Mouse (Mus musculus) CH12.LX (cell line): ENCODE data around the gene Dcst1. TPM values are rescaled to one million over a fixed set of nuclear protein-coding genes. Genes with fewer than 3 reads are reported as not detected.

Source experiments
- DNase-seq: peaks from one replicate; pipeline ENCODE4 v3.0.0-alpha.2; 2013; ENCODE audit errors: extremely low read depth
- H3K27ac ChIP-seq: 2 replicates; pipeline ENCODE4 v1.5.1; 2012; ENCODE audit warnings: low read depth, mild to moderate bottlenecking, control low read depth, moderate library complexity; ENCODE audit not compliant: insufficient read depth
- H3K27me3 ChIP-seq: replicated peaks from 2 replicates; pipeline ENCODE3; 2012; ENCODE audit warnings: inconsistent platforms
- H3K36me3 ChIP-seq, 2 experiments: replicated peaks in 1 of 2; 2 replicates each; pipeline versions ENCODE3 to v1.6.1; 2012; ENCODE audit warnings: inconsistent platforms in 1 of 2, low read length in 1 of 2, mild to moderate bottlenecking in 1 of 2, mixed read lengths in 1 of 2, moderate library complexity in 1 of 2; ENCODE audit not compliant: control insufficient read depth in 1 of 2, insufficient read depth in 1 of 2
- H3K4me1 ChIP-seq, 2 experiments: 2 replicates each; pipeline ENCODE4 v1.6.1; 2012; ENCODE audit warnings: inconsistent platforms in 1 of 2, moderate library complexity in 1 of 2; ENCODE audit not compliant: insufficient read depth in 2 of 2, control insufficient read depth in 1 of 2
- H3K4me2 ChIP-seq: 2 replicates; pipeline ENCODE4 v1.6.1; 2012; ENCODE audit warnings: low read depth, mild to moderate bottlenecking, control low read depth; ENCODE audit not compliant: poor library complexity, insufficient read depth, severe bottlenecking
- H3K4me3 ChIP-seq, 3 experiments: fragments of 150-350 bp in 1 of 3; sonication (generic) in 1 of 3; replicated peaks in 1 of 3; 2 replicates each; pipeline versions ENCODE3 to v1.5.1; 2011 to 2012; ENCODE audit warnings: low read depth in 2 of 3, low read length in 2 of 3, mild to moderate bottlenecking in 2 of 3, moderate library complexity in 2 of 3, control low read depth in 1 of 3, improper control_type of control experiment in 1 of 3, inconsistent platforms in 1 of 3, mixed read lengths in 1 of 3; ENCODE audit not compliant: poor library complexity in 1 of 3
- H3K79me2 ChIP-seq: replicated peaks from 2 replicates; pipeline ENCODE4 v1.6.1; 2012; ENCODE audit warnings: mild to moderate bottlenecking, moderate library complexity; ENCODE audit not compliant: control insufficient read depth, poor library complexity, insufficient read depth, severe bottlenecking; ENCODE audit errors: extremely low read depth
- H3K9ac ChIP-seq: 2 replicates; pipeline ENCODE4 v1.6.1; 2012; ENCODE audit warnings: low read depth, mild to moderate bottlenecking, control low read depth, moderate library complexity; ENCODE audit not compliant: insufficient read depth
- H3K9me3 ChIP-seq: replicated peaks from 2 replicates; pipeline ENCODE3; 2012; ENCODE audit warnings: low read length, inconsistent platforms, mixed read lengths
- BHLHE40 ChIP-seq: IDR thresholded peaks from 2 replicates; pipeline ENCODE4 v1.6.1; 2011; ENCODE audit warnings: mild to moderate bottlenecking, low read depth, low read length, improper control_type of control experiment
- CHD1 ChIP-seq: IDR thresholded peaks from 2 replicates; pipeline ENCODE4 v1.6.1; 2012; ENCODE audit warnings: low read depth, low read length, improper control_type of control experiment, inconsistent platforms
- CHD2 ChIP-seq: IDR thresholded peaks from 2 replicates; pipeline ENCODE4 v1.6.1; 2011; ENCODE audit warnings: low read length, improper control_type of control experiment
- CTCF ChIP-seq, 2 experiments: IDR thresholded peaks in 1 of 2; conservative IDR thresholded peaks in 1 of 2; 2 replicates each; pipeline ENCODE4 v1.5.1; 2011 to 2012; ENCODE audit warnings: low read depth in 2 of 2, low read length in 2 of 2, improper control_type of control experiment in 1 of 2, inconsistent platforms in 1 of 2, mild to moderate bottlenecking in 1 of 2, moderate library complexity in 1 of 2
- E2F4 ChIP-seq: IDR thresholded peaks from 2 replicates; pipeline ENCODE4 v1.6.1; 2011; ENCODE audit warnings: low read depth, low read length, improper control_type of control experiment; ENCODE audit not compliant: insufficient replicate concordance
- HCFC1 ChIP-seq: IDR thresholded peaks from 2 replicates; pipeline ENCODE4 v1.6.1; 2012; ENCODE audit warnings: low read depth, mild to moderate bottlenecking, inconsistent platforms, low read length, improper control_type of control experiment
- JUND ChIP-seq: conservative IDR thresholded peaks from 2 replicates; pipeline ENCODE4 v1.6.1; 2011; ENCODE audit warnings: low read depth, low read length, improper control_type of control experiment
- KAT2A ChIP-seq: IDR thresholded peaks from 2 replicates; pipeline ENCODE4 v1.6.1; 2012; ENCODE audit warnings: low read length, improper control_type of control experiment, inconsistent platforms; ENCODE audit not compliant: insufficient replicate concordance
- MAX ChIP-seq: IDR thresholded peaks from 2 replicates; pipeline ENCODE4 v1.6.1; 2011; ENCODE audit warnings: low read length, improper control_type of control experiment
- MAZ ChIP-seq: IDR thresholded peaks from 2 replicates; pipeline ENCODE4 v1.6.1; 2012; ENCODE audit warnings: low read depth, mild to moderate bottlenecking, inconsistent platforms, low read length, improper control_type of control experiment, moderate library complexity
- MEF2A ChIP-seq: IDR thresholded peaks from 2 replicates; pipeline ENCODE4 v1.6.1; 2014; ENCODE audit warnings: low read depth, mild to moderate bottlenecking, inconsistent platforms, low read length, improper control_type of control experiment, borderline replicate concordance
- MXI1 ChIP-seq: IDR thresholded peaks from 2 replicates; pipeline ENCODE4 v1.6.1; 2011; ENCODE audit warnings: mild to moderate bottlenecking, low read depth, low read length, improper control_type of control experiment
- MYC ChIP-seq: IDR thresholded peaks from 2 replicates; pipeline ENCODE4 v1.6.1; 2011; ENCODE audit warnings: low read depth, mild to moderate bottlenecking, improper control_type of control experiment, low read length
- NELFE ChIP-seq: IDR thresholded peaks from 2 replicates; pipeline ENCODE4 v1.6.1; 2011; ENCODE audit warnings: low read depth, low read length, improper control_type of control experiment
- NRF1 ChIP-seq: IDR thresholded peaks from 2 replicates; pipeline ENCODE4 v1.6.1; 2014; ENCODE audit warnings: low read depth, mild to moderate bottlenecking, inconsistent platforms, low read length, improper control_type of control experiment, moderate library complexity
- POLR2A ChIP-seq: IDR thresholded peaks from 2 replicates; pipeline ENCODE4 v1.6.1; 2011; ENCODE audit warnings: low read depth, mild to moderate bottlenecking, improper control_type of control experiment, low read length
- RCOR1 ChIP-seq: conservative IDR thresholded peaks from 2 replicates; pipeline ENCODE4 v1.6.1; 2012; ENCODE audit warnings: low read depth, mild to moderate bottlenecking, inconsistent platforms, low read length, improper control_type of control experiment
- SIN3A ChIP-seq: IDR thresholded peaks from 2 replicates; pipeline ENCODE4 v1.6.1; 2012; ENCODE audit warnings: low read length, improper control_type of control experiment, inconsistent platforms
- SMC3 ChIP-seq: IDR thresholded peaks from 2 replicates; pipeline ENCODE4 v1.6.1; 2011; ENCODE audit warnings: low read depth, low read length, improper control_type of control experiment
- TCF12 ChIP-seq: IDR thresholded peaks from 2 replicates; pipeline ENCODE4 v1.6.1; 2014; ENCODE audit warnings: low read depth, mild to moderate bottlenecking, inconsistent platforms, low read length, improper control_type of control experiment
- UBTF ChIP-seq: IDR thresholded peaks from 2 replicates; pipeline ENCODE4 v1.6.1; 2012; ENCODE audit warnings: low read depth, mild to moderate bottlenecking, inconsistent platforms, low read length, improper control_type of control experiment, moderate library complexity
- USF1 ChIP-seq: IDR thresholded peaks from 2 replicates; pipeline ENCODE4 v1.6.1; 2014; ENCODE audit warnings: low read depth, mild to moderate bottlenecking, inconsistent platforms, low read length, improper control_type of control experiment
- ZMIZ1 ChIP-seq: IDR thresholded peaks from 2 replicates; pipeline ENCODE4 v1.6.1; 2012; ENCODE audit warnings: low read depth, mild to moderate bottlenecking, inconsistent platforms, low read length, improper control_type of control experiment
- dilution Hi-C: fragments of 300-500 bp; cut with MboI; formaldehyde crosslinking; loops from 2 replicates; pipeline ENCODE4 v1.14.3; 2020; ENCODE audit warnings: low sequenced_read_pairs; ENCODE audit not compliant: extremely low pct_unique_long_range_greater_than_20kb, extremely low pct_ligation_motif_present
- in situ Hi-C: fragments of 300-500 bp; cut with MboI; formaldehyde crosslinking; loops from 3 replicates; pipeline ENCODE4 v1.14.3; 2019; ENCODE audit warnings: low sequenced_read_pairs, low pct_ligation_motif_present, low pct_unique_long_range_greater_than_20kb, mixed read lengths
- polyA plus RNA-seq: library from polyadenylated mRNA; unstranded; fragments of >175 nt; gene quantifications from 2 replicates; pipeline ENCODE4 v1.2.1, GENCODE M21; 2012; ENCODE audit warnings: low read depth; ENCODE audit not compliant: insufficient read length
- total RNA-seq, 2 experiments: library from RNA; depleted of rRNA; stranded (reverse); fragments of 300-350 nt in 1 of 2; fragments of >200 nt in 1 of 2; gene quantifications; 2 replicates each; pipeline ENCODE4 v1.2.3; 2012 to 2014

Dcst1 gene
- total and polyA plus RNA-seq, 3 experiments = 0.04 to 0.10 TPM; not detected in 1

DNA sequence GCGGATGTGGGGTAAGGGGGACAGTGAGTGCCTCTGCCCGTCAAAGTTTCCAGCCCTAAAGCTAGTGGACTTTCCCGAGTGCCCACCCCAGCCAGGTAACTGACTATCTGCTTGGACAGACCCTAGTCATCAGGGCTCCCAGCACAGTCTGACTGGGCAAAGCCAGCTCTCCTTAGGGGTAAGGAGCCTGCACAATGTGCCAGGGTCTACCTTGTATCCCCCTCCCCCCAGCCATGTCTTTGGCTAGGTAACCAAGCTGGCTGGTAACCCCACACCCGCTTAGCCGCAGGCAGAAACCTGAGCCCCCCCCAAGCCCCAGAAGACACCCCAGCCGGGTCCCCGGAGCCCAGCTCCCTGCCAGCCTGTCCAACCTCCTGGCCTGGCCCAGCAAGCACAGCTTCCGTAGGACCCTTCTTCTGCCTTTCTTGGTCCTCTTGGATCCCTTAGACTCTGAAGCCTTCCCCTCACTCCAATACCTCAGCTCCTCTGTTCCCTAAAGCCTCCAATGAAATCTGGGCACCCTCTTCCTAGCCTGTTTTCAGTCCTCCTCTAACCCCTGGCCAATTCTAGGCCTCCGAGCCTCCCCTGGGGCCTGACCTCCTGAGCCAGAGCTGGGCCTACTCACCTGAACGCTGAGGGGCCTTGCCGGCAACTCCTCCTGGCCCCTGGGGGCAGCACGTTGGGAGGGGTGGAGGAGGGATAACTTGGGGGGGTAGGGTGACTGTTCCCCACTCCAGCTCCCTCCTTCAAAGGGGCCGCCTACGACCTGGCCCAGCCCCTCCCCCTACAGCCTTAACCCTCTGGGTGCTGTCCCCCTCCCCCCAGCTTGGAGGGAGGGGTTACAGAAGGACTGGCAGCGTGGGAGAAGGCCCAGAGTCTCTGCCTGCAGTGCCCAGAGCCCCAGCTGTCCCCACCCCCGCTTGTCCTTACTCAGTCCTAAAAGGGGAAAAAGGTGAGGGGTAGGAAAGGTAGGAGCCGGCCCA, 21.7 kb upstream of the Dcst1 start:
- H3K4me2 ChIP-seq = peak overlapping the region; percentile 79
- dilution Hi-C loops (no loop called here), in situ Hi-C loops (no loop called here)
- no peaks in the 10 kb centered on the region for H3K27me3 ChIP-seq
- DNase-seq = no peak
- peaks cover 20 to 84% of the 10 kb centered on the region in 2 experiments for H3K4me1 ChIP-seq
- peak overlapping the region; percentile 99 for H3K27ac ChIP-seq
- no peaks in the 10 kb centered on the region for H3K9me3 ChIP-seq
- H3K36me3 ChIP-seq = peaks cover 14 to 31% of the 10 kb centered on the region in 2 experiments
- peak; percentile 95 for TF ChIP-seq CHD2
- TF ChIP-seq CHD1 = no peak
- TF ChIP-seq NELFE = no peak
- no peak for TF ChIP-seq UBTF
- TF ChIP-seq CTCF (conservative IDR thresholded peaks at IDR 0.05 in 1 of 2, IDR thresholded peaks at IDR 0.05 in 1 of 2; ENCODE audit: low read depth in 2 of 2, low read length in 2 of 2) = no peak
- 0 out of 2 replicates have a peak, but pooled peaks have one; percentile 26 for TF ChIP-seq SIN3A
- TF ChIP-seq SMC3 = no peak
- TF ChIP-seq TCF12 = peak; percentile 40; the same call in 1 of the 2 replicates
- peak; percentile 18; the same call in 1 of the 2 replicates for TF ChIP-seq POLR2A
- 0 out of 2 replicates have a peak, but pooled peaks have one; percentile 20 for TF ChIP-seq MYC
- no peak for TF ChIP-seq JUND
- 0 out of 2 replicates have a peak, but pooled peaks have one; percentile 27 for TF ChIP-seq RCOR1
- peak; percentile 58; the same call in 1 of the 2 replicates for TF ChIP-seq HCFC1
- TF ChIP-seq MAX = 0 out of 2 replicates have a peak, but pooled peaks have one; percentile 20
- TF ChIP-seq MAZ = peak; percentile 89
- TF ChIP-seq MXI1 = no peak; the same call in 1 of the 2 replicates
- TF ChIP-seq BHLHE40 = peak; percentile 35; the same call in 1 of the 2 replicates
- TF ChIP-seq NRF1 = no peak
- no peak for TF ChIP-seq USF1
- no peak for TF ChIP-seq E2F4
- TF ChIP-seq ZMIZ1 = 0 out of 2 replicates have a peak, but pooled peaks have one; percentile 54
- TF ChIP-seq MEF2A = 0 out of 2 replicates have a peak, but pooled peaks have one; percentile 12
- TF ChIP-seq KAT2A = 0 out of 2 replicates have a peak, but pooled peaks have one; percentile 43
- H3K9ac ChIP-seq = peak overlapping the region; percentile 73
- peaks cover 57% of the 10 kb centered on the region for H3K79me2 ChIP-seq
- peak overlapping the region; percentile 63 to 71 (median 64) for H3K4me3 ChIP-seq
